Mouse (Mus musculus) activated CD4-positive, CD25-positive, alpha-beta regulatory T cell, adult 4 months (primary cell): ENCODE measurements around the gene Gper1. TPM values are rescaled to one million over a fixed set of nuclear protein-coding genes. Genes with fewer than 3 reads are reported as not detected.

Experiments used
- ATAC-seq: one replicate; pipeline ENCODE4 v1.8.0; 2017
- polyA plus RNA-seq, 2 experiments: library from polyadenylated mRNA; unstranded; fragments of 100-300 nt; shearing (Covaris generic); gene quantifications; one replicate each; pipeline ENCODE4 v1.2.1; 2017

Gper1 gene
- polyA plus RNA-seq, 2 experiments from 2014 or later, result not detected

DNA sequence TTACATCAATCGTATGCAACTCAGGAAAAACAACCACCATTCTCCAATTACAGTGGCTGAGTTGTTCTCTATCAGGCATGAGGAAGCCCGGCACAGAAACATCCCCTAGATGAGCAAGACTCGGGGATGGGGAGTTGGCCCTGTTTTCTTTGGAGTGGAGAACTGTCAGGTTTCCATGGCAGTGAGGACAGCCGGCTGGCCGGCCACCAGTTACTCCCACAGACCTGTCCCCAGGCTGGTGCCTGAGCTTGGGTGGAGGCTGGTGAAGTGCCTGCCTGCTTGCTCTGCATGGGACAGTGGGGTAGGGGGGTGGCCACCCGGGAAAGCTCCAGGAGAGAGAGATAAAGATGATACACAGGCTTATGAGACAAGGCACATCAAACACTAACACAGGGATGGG lies 25.1 kb downstream of the Gper1 start:
- ATAC-seq, result no peak

DNA sequence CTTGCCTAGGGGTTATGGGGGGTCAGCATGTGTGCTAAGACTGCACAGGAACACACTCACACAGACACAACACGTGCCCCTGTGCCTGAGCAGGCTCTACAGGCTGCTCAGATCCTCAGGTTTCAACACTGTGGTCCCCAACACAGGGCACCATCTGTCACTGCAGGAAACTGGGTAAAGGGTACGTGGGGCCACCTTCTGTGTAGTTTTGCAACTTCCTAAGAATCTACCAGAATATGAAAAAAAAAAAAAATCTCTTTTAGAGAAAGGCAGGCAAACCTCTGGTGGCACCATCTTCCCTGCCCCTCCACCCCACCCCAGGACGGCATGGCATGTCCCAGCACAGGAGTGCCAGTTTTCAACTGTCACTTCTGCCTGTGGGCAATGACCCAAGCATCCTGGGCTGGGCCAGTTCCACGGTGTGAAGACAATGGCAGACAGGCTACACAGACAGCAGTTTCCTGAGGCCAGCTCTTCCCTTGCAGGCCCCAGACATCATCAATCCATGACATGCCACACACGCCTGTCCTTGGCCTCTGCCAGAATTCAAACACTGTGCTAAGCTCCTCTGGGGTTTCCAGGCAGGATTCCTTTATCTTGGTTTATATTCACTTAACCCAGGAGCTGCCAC lies 26.3 kb downstream of the Gper1 start:
- ATAC-seq, result no peak

DNA sequence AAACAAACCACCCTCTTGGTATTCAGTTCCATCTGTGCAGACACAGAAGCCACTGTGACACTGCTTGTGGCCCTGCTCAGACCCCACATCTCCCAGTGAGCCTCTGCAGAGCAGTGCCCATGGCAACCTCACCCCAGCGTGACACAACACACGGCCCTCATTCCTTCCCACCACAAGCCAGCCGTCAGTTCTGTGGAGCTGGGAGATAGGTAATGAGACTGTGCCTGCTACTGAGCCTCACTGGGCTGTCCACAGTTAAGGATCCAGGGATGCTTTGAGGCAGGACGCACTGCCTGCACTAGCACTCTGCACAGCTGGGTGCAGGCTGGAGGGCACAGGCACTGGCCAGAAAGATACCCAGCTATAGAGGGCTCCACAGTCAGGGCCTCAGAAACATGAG lies 27.0 kb downstream of the Gper1 start:
- ATAC-seq, result no peak

DNA sequence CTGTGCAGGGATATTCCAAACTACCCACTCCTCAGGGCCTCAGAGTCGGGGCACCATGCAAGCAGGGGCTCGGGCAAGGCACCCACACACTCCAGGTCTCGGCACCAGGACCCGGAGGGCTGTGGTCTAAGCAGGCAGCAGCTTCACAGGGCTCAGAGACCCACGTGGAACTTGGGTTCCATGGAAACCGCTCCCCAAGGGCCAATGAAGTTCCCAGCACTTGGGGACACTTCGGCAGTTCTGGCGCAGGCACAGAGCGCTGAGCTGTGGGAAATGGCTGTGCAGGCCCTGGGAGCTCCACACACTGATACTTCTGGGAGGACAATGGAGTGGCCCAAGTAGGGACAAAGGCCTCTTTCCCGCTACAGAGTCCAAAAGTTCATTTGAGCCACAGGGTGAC lies 30.1 kb downstream of the Gper1 start:
- no peak for ATAC-seq

DNA sequence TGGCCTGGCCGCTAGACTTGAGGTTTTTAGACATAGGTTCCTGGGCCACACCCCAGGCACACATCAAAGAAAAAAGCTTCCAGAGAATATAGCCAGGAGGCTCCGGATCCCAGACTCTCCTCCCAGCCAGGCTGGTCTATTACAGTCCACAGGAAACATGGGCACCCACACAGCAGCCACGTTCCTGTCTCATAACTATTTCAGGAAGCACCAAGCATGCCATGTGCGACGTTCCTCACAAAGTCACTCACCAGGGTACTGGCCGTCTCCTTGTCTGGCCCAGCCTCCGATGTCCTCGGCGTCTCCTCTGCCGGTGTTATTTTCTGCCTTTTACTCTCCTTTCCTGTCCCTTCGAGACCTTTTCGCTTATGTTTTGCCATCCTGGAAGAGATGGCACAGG lies 32.2 kb downstream of the Gper1 start:
- ATAC-seq, result no peak

DNA sequence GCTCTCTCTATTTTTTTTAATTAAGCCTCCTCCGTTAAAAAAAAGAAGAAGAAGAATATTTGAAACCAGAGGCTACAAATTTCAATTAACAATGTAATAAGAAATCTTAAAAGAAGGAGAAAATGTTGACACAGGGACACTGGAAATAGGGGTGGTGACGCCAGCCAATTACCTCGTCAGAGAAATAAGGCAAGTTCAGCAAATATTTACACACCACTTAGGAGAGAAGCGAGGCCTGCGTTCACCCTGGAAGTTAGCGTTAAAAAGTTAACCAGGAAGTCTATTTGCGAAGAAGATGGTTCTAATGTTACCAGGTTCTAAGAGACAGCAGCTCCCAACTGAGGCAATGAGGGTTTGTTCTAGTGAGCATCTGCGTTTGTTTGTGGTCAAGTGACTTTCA lies 34.3 kb downstream of the Gper1 start:
- no peak for ATAC-seq

DNA sequence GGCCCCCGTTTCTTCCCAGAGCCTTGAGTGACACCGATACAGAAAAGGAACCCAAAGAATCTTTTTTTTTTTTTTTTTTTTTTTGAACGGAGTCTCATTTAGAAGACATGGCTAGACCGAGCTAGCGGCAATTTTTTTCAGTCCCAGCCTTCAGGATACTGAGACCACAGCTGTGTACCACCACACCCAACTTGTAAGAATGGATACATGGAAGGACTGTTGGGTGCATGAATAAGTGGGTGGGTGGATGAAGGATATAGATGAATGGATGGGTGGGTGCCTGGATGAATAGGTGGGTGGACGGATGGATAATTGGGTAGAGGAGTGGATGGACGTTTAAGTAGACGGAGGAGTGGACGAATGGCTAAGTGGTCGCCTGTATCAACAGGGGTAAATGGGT lies 37.0 kb downstream of the Gper1 start:
- ATAC-seq, result no peak

DNA sequence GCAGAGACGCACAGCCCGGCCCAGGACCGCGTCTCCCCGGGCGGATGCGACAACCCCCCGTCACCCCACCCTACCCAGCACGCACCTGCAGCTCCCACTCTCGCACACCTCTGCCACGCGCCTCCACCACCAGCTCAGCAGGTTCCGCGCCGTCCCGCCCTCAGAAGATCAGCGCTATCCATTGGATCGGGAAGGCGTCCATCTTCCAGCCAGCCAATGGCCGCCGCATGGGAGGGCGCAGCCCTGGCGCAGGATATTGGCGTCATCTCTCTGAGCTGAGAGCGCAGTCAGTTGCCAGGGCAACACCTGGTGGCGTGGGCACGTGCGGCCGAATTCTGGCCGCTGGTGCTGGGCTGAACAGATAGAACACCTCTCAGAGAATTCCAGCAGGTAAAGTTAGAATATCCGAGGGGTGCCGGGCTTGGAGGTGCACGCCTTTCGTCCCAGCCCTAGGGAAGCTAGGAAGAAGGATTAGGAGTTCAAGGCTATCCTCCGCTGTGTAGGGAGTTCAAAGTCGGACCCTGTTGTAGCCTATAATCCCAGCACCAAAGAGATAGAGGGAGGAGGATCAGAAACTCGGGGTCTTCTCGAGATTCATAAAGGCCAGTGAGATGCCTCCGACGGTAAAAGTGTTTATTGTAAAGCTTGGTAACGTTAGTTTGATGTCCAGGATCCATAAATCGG lies 37.6 kb downstream of the Gper1 start, which contains the start of gene 3110082I17Rik:
TSS of gene 3110082I17Rik (minus strand) at position 144 of the 684 bp plus-strand sequence.
- peak; percentile 100 for ATAC-seq

DNA sequence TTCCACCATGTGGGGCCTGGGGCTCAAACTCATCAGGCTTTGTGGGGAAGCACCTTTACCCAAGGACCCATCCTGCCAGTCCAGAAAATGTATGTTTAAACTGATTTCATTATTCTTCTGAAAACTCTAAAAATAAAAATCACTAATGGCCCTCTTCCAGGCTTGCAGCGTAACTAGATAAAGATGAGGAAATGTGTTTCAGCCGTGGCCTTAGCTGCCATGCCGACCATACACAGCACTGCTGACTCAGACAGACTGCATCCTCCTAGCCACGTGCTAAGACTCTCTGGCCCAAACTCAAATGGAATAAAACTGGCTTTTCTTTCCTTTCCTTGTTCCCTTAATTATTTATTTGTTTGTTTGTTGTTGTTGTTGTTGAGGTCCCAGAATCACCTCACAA lies 41.9 kb downstream of the Gper1 start:
- ATAC-seq, result no peak

DNA sequence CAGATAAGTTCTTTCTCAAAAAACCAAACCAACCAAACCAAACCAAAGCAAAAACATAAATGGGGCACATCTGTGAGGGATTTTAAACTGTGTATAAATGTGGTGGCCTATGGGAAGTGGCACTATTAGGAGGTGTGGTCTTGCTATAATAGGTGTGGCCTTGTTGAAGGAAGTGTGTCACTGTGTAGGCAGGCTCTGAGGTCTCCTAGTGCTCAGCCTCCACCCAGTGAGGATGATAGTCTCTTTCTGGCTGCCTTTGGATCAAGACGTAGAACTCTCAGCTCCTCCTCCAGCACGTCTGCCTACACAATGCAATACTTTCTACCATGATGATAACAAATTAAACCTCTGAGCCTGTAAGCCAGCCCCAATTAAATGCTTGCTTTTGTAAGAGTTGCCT lies 43.4 kb downstream of the Gper1 start:
- ATAC-seq, result no peak

DNA sequence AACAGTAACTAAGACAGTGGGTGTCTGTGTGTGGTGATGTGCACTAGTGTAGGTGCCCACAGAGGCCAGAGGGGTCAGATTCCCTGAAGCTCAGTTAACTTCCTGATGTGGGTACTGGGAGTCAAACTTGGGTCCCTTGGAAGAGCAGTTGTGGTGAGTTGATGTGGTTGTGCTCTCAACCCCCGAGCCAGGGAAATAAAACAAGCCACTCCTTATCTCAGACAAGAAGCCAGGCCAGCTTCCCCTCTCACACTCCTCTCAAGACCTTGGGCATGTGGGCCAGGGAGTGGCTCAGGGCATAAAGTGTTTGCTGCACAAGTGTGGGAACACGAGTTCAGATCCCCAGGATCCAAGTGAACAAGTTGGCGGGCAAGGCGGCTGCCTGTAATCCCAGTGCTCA lies 43.9 kb downstream of the Gper1 start:
- ATAC-seq, result no peak

DNA sequence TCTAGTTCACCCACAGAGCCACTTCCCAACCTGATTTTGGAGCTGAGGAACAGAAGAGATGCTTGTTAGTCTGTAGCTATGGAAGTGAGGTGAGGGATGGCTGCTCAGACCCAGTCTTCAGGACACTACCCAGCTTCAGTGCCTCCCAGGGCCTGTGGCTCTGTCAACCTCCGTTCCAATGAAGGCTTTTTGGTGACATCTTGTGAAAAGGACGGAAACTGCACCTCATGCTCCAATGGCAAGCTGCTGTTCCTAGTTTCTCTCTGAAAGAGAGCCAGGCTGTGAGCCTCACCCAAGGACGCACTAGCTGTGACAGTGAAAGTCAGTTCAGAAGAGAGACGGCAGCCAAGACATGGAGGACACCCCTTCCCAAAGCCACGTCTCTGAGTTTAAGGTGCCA lies 45.0 kb downstream of the Gper1 start:
- ATAC-seq, result no peak

DNA sequence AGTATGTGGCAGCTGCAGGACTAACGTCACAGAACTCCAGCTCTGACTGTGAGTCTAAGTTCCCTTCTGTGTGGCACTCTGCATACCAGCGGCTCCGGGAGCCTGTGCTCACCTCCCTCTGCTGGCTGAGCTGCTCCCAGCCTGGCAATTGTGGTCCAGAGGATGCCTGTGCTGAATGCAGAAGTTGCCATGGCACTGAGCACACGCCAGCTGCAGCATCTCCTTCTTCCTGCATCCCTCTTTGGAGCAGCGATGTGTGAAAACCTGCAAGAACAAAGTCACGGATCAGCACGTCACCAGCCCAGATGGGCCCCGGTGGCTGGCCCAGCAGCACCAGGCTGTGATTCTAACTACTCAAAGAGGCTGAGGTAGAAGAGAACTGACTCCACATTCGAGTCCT lies 51.8 kb downstream of the Gper1 start:
- ATAC-seq, result no peak

Other genes starting within 250 kb of the Gper1 start
- gene Sun1, start 222.5 kb upstream of the Gper1 start, polyA plus RNA-seq, result 10 to 100 TPM; 29.3 to 33.5 TPM
- gene Get4, start 170.8 kb upstream of the Gper1 start, polyA plus RNA-seq, result 10 to 100 TPM; 14.9 to 18.2 TPM
- gene Adap1, start 97.5 kb upstream of the Gper1 start, polyA plus RNA-seq, result 1 to 10 TPM; 3.5 to 5.7 TPM
- 10 to 100 TPM; 62.8 to 67.6 TPM for gene Cox19, start 71.7 kb upstream of the Gper1 start, polyA plus RNA-seq
- gene Cyp2w1, start 70.5 kb upstream of the Gper1 start, polyA plus RNA-seq, result not detected
- 1 to 10 TPM; 8.1 to 8.8 TPM for gene Gpr146, start 45.5 kb upstream of the Gper1 start, polyA plus RNA-seq
- gene C130050O18Rik, start 17.9 kb upstream of the Gper1 start, polyA plus RNA-seq, result not detected
- gene 3110082I17Rik, start 37.4 kb downstream of the Gper1 start, polyA plus RNA-seq, result 1 to 10 TPM; 7.1 to 7.5 TPM
- gene Zfand2a, start 61.4 kb downstream of the Gper1 start, polyA plus RNA-seq, result 1 to 10 TPM; 6.2 to 6.9 TPM
- gene Uncx, start 120.3 kb downstream of the Gper1 start, polyA plus RNA-seq, result not detected